Mouse (Mus musculus) testis, postnatal 14 days (tissue): Measurements from ENCODE around the gene Ccdc186.
"Not testable (repeated sequence)": the region's sequence is repeated elsewhere in the genome, so short reads cannot be mapped to it uniquely, and the experiment has no call there.

Experiments used
- DNase-seq: peaks from one replicate; pipeline ENCODE4 v3.0.0; 2021; ENCODE audit warnings: low spot score

Ccdc186 gene

GRCm38 (mm10) chr19:56756412-56756811, 65.6 kb downstream of the Ccdc186 start:
- DNase-seq: no peak

GRCm38 (mm10) chr19:56754456-56754855, 67.5 kb downstream of the Ccdc186 start:
- not testable (repeated sequence) for DNase-seq

GRCm38 (mm10) chr19:56750709-56751108, 71.3 kb downstream of the Ccdc186 start:
- DNase-seq: no peak

GRCm38 (mm10) chr19:56749343-56749742, 72.6 kb downstream of the Ccdc186 start:
- DNase-seq: no peak

- no peak for DNase-seq
Measured at GRCm38 (mm10) chr19:56747878-56748277, 74.1 kb downstream of the Ccdc186 start.

- DNase-seq: no peak
Measured at GRCm38 (mm10) chr19:56746618-56747017, 75.4 kb downstream of the Ccdc186 start.

GRCm38 (mm10) chr19:56745528-56745927, 76.5 kb downstream of the Ccdc186 start:
- no peak for DNase-seq

GRCm38 (mm10) chr19:56745061-56745460, 76.9 kb downstream of the Ccdc186 start:
- no peak for DNase-seq
